Mouse (Mus musculus) kidney, adult 18-20 months (tissue): ENCODE measurements at regions not wholly inside any gene's neighbourhood (a gene's known extent, or its start where the extent isn't known, plus 50 kb on each side); places are given as distances from the start of the nearest gene placed in this dataset.
"Not testable (repeated sequence)": the region's sequence is repeated elsewhere in the genome, so short reads cannot be mapped to it uniquely, and the experiment has no call there.

ENCODE experiments used
- DNase-seq: peaks from one replicate; pipeline ENCODE4 v3.0.0; 2021

DNA sequence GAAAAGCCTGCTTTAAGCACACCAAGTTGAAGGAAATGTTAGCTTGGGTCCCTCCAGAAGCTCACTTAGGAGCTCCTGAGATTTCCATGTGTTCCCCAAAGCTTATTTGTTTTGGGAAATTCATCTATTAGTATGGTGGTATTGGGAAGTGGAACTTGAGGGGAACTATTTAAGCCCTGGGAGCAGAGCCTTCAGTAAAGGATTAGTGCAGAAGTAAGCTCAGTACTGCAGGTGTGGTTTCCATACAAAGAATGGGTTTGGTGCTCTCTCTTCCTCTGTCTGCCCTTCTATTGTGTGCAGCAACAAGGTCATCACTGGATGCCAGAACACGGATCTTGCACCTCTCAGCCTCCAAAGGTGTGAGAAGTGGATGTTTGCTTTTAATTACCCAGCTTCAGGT lies 57.2 kb downstream of the Foxa2 start:
- no peak for DNase-seq

DNA sequence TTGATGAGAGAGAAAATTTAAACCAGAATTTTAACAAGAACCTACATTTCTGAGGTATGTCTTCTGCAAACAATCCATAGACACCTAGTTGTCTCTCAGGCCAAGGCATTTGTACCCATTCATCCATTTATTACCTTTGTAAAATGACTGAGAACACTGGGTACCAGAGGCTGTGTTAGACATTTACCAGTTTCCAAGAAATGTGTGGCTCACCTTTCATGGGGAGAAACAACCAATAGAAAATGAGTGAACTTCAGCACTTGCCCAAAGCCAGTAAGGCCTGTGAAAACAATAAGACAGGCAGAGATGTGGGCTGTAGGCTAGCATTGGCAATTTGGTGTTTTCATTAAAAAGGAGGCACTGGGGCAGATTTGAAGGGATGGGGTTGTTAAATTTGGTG lies 58.2 kb downstream of the Foxa2 start:
- no peak for DNase-seq

DNA sequence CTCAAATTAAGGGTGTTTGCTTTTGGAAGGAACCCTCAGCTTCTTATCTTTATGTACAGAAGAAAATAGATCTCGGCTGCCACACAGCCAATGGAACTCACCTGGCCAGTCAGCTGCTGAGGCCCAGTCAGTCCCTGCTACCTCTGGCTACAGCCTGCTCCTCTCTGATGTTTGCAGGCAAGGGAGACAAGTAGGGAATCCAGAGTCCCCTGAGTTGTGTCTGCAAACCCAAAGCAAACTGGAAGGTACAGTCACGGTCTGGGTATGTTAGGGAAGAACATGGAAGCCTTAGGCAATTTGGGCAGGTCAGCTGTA lies 61.6 kb downstream of the Foxa2 start:
- no peak for DNase-seq

DNA sequence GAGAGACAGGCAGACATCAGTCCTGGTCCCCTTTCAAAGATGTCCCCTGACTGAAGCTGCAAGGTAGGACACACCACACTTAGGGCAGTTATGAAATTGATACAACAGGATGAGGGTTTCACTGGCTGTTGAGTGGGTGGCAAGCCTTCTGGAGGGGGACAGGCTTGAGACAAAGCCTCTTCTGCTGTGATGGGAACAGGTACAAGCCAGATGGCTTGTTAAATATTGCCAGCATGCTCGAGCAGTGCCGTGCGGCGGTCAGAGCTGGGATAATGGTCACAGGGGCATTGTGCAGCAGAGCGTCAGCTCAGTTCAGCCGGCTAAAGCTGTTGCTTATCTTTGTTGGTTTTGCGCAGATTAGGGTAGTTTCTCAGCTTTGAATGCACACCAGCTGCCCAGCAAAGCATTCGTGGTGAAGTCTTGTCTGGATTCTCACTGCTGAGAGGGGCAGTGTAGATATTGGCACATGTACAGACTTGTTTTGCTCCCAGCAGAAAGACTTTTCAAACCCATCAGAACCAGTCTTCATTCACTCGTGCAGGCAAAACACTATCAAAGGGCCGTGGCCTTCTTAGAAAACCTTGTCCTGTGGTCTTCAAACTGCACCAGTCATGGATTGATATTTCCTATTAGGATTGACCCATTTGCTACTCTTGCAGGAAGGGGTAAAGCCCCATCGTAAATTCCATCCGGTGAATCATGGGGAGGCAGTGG lies 62.1 kb downstream of the Foxa2 start:
- peak; percentile 17 for DNase-seq

DNA sequence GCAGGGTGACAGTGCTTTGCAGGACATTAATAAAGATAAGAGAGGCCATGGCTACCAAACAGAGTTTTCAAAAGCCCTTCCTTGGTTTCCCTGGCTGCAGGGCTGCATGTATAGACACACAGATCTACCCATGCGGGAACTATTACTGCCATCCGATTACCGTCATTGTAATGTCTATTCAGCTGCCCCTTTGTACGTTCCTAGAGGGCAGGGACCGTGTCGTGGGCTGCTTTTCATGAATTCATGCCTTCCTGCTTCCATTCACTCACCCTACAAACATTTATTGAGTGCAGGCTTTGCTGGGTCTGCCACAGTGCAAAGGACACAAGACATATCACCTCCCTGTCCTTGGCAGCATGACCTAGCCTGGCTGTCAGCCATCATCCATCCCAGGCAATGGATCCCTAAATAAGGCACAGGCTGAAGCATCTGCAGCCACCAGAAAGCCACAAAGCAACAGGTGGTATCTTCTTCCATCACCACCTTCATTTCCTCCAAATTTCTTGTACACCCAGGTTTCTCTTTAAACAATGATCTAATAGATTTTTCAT lies 65.8 kb downstream of the Foxa2 start:
- no peak for DNase-seq

DNA sequence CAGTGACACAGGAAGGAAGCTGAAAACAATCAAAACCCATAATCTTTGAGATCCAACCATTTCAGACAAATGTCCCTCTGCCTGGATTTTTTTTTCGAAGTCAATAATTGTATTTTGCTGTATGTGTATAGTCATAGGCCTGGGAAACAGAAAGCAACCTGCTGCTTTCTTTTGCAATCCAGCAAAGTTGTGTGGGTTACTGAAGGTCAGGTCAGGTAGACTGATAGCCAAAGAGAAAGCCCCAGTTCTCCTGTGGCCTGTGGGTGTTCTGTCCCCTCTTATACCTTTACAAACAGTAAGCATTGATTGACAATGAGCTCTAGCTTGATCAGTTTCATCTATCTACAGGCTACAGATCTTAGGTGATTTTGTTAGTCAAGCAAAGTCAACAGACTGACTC lies 66.4 kb downstream of the Foxa2 start:
- DNase-seq = no peak

DNA sequence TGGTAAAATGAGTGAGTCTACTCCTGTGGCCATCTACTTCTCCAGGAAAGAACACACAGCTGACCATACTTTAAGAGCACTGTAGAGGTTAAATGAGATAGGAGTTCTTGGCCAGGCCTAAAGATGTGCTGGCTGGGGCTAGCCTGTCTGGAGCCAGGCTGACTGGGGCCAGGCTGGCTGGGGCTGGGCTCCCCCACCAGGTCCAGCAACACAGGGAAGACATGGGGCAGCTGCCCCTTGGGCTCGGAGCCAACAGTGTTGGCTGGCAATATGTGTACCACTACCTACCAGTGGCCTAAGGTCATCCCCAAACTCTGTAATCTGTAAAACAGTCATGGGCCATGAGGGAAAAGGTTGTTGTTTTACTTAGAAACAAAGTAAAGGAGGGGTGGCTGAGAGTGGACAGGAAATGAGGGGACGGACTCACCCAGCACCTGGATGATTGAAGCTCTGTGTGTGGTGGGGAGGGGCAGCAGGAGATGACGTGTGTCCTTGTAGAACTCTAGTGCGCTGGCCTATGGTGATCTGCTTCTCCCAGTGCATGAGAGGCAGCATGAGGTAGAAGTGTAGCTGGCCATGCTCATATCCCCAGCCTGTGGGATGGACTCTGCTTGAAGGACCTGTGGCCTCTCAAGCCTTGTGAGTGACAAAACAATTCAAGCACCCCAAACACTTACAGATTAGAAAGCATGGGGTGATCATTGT lies 67.0 kb downstream of the Foxa2 start:
- no peak for DNase-seq

DNA sequence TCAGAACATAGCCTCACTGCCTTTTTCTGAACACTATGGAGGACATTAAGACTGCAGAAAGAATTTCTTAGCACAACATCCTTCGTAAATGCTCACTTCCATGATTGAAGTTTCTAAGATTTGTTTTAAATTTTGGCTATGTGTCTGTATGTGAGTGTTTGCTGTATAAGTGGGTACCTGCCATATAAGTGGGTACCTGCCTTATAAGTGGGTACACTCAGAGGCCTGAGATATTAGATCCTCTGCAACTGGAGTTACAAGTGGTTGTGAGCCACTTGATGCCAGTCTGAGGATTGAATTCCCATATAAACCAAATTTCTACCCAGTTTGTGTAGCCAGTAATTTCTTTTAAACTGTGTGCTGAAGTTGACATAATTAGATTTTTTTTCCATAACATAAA lies 67.8 kb downstream of the Foxa2 start:
- DNase-seq = no peak

DNA sequence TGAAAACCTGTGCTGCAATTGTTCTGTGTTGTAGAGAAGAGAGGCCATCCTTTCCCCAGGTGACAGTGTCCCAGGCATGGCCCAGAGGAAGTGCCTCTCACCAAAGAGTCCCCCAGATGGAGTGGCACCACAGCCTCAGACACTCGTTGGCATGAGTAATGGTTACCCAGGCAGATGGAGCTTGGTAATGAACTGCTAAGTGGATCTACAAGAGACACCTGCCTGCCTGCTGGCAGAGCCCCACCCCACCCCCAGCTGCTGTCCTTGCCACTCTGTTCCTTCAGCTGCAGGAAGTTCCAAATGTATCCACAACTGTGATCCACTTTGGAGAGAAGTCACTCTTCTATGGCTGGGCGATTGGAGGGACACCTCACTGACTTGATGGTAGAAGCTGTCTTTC lies 72.0 kb downstream of the Foxa2 start:
- no peak for DNase-seq

DNA sequence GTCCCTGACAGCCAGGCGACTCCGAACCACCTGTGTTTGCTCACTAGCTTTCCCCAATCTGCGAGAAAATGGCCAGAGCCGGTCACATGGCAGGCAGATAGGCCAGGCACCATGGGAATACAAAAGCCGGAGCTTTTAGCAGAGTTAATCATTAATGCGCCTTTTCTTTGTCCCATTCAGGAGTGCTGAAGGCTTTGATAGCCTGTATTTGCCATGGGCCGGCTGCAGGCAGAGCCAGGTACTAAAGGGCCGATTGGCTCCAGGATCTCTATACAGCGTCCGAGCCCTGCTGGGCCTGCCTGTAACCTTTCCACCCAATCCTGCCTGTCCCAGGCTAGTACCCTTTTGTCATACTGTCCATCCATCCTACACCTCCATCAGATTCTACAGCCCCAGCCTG lies 78.1 kb downstream of the Foxa2 start:
- DNase-seq = peak; percentile 18

DNA sequence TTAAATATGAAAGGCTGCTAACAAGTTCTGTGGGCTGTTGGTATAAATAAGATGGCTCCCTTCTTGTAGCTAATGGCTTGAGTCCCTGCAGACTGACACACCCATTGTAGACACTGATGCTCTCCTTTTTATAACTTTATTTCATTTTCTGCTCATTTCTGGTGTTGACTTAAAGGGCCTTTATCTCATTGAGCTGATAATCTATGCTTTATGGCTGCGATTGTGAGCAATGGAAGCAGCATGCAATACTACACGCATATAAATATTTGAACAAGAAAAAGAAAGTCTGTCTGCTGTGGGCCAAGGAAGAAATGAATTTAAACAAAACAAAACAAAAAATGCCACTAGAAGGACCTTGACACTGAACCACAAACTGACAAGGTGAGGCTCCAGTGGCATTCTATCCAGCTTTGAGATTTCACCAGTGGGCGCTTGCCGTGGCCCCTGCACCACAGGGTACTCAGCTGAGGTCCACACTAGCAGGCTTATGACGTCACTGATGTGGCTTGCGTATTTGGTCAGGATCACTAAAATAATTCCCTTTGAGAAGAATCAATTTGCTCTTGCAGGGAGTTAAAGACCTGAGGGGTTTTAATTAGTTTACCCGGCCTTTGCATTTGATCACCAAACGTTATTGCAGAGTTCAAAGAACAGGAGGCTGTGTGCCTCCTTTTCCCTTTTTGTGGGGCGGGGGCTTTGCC lies 78.8 kb downstream of the Foxa2 start:
- no peak for DNase-seq

DNA sequence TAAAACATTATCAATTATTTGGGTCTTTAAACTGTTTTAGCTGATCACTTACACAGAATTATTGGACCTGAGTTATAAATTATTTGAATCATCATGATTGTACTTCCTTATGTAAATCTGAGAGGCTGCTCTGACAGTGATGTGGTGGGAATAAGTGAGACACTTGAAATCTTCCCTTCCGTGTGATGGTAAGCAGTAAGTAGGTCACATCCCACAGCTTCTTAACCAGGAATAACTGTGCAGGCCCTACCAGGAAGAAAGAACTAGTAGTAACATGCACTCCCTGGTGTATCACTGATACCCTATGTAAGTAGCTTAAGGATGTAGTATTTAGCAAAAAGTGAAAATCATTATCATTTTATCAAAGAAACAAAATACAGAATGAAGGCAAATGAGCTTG lies 83.5 kb downstream of the Foxa2 start:
- DNase-seq = not testable (repeated sequence)

DNA sequence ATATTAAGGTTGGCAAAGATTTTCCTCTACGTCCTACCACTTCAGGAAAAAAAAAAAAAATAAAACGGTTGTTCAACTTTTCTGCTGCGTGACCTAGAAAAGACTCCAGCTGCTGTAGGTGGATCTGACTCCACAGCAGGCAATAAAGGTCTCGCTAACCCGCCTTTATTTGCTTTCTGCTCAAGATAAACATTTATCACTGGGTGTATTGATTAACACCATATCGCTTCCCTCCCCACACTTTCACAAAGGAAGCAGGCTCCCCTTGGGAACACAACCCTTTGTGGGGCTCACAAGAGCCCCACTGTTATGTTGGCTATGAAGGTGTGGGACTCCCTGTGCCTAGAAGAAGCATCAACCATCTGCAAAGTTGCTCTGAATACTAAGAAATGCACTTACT lies 85.1 kb downstream of the Foxa2 start:
- DNase-seq = no peak

DNA sequence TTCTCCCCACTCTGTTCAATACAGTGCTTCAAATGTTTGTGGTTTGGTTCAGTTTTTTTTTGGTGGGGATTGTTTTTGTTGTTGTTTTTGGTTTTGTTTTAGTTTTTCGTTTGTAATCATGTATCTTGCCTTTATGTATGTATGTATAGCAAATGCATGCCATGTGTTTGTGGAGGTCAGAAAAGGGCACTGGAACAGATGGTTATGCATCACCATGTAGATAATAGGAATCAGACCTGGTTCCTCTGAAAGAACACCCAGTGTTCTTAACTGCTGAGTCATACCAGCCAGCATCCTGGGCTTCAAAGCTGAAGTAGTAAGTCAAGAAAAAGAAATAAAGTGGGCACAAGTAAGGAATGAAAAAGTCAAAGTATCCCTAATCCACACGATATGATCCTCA lies 92.6 kb downstream of the Foxa2 start:
- no peak for DNase-seq

DNA sequence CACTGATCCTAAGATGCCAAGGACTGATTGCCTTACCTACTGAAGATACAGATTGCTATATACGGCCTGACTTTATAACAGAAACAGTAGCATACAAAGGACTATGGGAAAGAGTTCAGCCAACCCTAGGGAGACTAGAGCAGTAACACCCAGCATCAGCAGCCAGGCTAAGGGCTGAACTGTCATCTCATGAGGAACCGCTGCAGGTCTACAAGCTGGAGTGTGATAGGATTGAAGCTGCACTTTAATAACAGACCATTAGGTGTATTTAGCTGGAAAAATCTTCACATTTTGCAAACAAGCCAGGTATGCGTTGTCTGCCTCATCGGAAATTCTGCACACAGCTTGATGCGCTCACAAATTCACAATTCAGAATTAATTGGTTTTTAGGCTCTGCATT lies 95.5 kb downstream of the Foxa2 start:
- no peak for DNase-seq

DNA sequence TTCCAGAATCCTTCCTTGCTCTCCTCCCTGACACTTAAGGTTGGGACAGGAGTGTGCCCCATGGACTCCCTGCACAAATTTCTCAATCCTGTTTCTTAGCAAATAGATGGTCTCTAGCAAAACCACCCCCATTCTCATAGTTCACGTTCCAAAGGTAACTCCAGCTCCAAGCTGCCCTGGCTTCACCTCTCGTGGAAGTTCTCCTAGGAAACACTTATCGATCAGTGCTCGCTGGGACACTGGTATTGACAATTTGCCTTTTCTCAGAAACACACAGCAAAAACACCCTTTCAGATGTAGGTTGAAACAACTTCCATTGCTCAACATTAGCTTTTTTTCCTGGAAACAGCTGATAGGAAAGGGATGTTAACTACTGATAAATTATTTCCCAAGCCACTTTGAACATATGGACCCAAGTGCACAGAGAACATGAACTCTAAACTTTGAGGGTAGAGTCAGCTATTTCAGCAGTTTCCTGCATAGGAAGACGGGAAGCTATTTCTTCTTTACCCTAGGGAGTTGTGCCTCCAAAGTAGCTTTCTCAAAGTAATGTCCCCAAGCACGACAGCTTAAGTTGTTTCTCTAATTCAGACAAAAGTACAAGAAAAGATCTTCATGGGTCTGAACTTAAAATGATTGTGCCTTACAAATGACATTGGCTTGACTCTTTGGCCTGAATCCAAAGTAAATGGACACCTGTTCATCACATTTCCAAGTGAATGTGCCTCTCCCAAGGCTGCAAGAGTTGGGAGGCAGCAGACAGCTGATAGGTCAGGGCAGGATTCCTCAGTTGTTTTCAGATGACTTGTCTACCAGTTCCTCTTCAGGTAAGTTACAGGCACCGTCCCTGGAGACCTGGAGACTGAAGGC lies 102.4 kb downstream of the Foxa2 start:
- no peak for DNase-seq

DNA sequence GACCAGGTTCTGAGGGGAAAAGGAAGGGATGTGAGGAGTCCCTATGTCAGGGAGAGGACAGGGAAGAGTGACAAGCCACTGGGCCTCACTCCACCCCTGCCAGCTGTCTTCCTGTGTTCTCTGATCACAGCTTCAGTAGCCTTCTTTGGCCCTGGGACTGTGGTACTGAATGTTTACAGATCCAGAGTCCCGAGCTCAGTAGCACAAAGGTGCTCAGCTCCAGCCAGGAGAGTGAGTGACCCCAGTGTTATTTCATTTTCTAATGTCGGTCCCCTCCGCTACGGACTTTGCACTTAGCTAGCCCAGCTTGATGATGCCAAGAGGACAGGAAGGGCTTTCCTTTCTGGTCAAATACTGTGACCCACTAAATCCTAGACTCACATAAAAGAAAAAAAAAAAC lies 104.2 kb downstream of the Foxa2 start:
- DNase-seq = no peak

DNA sequence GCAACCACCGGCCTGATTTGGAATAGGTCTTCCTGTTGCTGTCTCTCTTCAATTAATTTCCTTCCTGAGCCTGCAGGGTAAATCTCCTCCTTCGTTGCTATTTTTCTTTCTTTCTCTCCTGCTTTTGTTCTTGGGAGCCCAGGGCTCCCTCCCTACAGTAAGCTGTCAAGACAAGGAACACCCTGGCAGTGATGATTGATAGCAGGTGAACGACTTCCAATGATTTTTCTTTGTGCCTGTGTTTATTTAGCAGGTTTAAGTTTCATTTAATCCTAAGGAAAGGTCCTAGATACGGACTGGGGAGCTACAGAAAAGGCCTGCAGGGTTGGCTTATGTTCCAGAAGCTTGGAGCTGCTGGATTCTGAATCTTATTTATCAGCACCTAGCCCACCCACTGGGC lies 105.5 kb downstream of the Foxa2 start:
- DNase-seq = no peak

DNA sequence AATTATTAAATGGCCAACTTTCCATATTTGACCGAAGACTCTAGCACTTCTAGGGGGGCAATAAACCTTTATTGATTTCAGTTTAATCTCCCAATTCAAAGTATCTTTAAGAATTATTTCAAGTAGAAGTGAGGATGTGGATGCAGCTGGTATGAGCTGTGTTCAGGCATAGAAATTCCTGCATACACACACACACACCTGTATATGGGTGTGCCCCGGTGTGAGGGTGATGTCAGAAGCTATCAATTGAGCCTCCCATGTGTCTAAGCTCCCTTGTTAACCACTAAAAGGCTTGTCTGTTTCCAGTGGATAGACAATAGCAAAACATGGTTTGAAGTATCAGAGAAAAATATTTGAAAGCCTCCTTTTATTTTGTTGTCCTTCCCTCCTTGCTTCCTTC lies 114.3 kb downstream of the Foxa2 start:
- DNase-seq = no peak

DNA sequence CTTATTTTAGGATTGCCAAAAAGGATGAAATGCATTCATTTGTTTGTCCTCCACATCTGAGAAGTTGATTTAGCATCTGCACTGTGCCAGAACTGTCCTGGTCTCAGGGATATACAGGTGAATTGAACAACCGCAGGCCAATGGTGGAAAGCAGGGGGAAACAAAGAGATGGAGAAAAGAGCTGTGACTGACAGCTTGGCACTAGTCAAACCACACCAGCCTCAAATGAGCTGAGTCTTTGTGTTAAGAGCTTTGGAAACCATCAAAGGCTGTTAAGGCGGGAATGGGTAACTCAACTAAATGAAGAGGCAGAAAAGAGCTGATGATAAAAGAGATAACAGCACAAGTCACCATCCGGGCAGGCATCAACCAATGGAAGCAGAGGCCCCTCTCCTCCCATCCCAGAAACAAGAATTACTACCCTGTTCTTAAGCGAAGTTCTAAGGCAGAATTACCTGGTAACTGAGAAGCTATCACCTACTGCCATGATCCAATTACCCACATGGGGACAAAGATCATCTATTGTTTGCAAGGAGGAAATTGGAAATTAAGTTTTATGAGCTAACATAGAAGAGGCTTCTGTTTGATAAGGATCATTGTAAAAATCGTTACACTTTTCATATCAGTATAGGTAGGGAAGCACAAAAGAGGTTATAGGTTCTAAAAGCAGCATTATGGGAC lies 117.6 kb downstream of the Foxa2 start:
- DNase-seq = no peak

DNA sequence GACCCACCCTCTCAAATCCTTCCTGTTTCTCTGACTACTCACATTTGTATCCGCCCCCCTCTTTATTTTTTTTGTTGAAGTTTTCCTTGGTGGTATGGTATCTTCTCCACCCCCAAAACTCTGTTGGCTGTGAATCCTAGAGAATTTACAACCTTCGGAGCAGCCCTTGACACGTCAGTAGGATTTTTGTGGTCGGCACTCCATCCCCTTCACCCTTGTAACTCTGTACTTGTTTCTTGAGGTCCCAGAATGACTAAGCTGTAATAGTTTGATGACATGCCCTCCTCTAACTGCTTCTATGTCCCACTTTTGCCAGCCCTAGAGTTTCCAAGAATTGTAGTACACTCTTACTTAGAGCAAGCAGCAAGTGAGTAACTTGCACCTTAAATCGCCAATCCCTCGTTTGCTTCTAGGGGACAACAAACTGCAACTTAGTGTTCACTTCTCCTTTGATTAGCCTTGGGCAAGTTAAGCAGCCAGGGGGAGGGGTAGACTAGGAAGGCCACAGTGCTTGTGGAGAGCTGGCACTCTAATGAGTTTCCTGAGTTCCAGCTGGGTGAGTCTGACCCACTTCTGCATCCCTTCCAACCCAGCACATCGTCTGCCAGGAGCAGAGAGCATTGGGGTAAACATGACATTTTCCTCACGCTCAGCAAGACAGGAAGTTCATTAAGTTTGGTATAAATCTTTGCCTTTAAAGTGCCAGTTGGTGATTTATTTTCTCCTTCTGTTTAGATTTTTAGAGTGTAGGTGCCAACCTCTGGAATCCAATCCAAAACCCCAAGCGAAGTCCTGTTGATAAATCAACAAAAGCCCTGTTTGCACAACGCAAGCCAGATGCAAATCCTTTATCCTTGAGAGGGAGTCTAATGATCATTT lies 118.7 kb downstream of the Foxa2 start:
- DNase-seq = peak; percentile 54

DNA sequence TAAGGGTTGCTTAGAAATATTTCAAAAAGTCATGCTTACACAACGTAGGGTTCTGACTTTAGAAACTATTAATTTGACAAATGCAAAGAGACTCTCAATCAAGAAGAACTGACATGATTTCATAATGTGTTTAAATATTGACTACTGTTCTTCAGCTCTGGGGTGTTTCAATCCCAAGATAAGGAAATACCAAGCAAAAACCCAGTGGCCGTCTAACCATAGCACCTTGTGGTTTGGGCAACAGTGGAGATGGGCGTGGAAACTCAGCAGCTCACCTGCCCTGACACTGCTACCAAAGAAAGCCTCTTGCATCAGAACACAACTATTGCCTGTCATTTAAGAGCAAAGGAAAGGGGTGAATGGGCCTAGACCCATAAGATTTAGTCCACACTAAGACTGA lies 119.9 kb downstream of the Foxa2 start:
- no peak for DNase-seq
